Mouse (Mus musculus): ENCODE measurements at regions not wholly inside any gene's neighbourhood (a gene's known extent, or its start where the extent isn't known, plus 50 kb on each side); places are given as distances from the start of the nearest gene placed in this dataset.

DNA sequence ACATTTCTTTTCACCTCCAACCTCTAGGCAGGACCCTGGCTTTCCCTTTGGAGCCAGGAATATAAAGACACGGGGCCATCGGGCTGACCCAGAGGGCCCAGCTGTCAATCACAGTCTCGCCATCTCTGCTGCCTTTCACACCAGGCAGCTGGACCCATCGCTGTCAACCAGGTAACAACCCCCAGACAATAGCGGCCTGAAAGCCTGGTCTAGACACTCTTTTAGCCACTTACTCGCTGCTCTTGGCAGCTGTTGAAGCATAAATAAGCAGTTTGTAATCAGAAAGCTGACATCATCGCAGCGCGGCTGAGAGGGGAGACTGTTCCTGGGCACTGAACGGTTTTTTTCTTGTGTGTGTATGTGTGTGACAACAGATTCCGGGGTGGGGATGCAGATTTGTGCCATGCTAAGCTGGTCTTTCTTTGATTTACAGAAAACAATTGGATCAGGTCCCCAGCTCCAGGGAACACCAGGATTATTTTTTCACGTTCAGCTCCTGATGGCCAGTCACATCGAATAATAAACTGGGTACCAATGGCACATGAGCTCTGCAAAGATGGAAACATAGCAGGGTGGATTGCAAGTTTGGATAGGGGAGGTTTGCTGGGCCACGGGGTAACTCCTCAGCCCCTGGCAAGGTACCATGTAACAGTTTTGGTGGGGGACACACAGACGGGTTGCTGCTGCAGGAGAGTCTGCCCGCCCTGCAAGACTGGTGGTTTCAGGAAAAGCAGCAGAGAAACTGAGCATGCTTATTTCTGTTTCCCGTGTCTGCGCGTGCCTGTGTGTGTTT lies 437.6 kb upstream of the Pou3f3 start:
- Histone ChIP-seq H3K4me2 (ENCODE audit: low read depth, low read length) (no peak overlapping the region), H3K9me3 (ENCODE audit: low read length) (no peaks in the 10 kb centered on the region), H3K4me3 (ENCODE audit: low read depth, low read length) (no peak overlapping the region), H3K36me3 (replicated peaks; ENCODE audit: insufficient read depth, low read length) (no peaks in the 10 kb centered on the region), H3K4me1 (ENCODE audit: insufficient read depth) (no peaks in the 10 kb centered on the region), H3K9ac (replicated peaks) (no peak overlapping the region), H3K27ac (ENCODE audit: low read depth) (no peak overlapping the region), H3K27me3 (ENCODE audit: insufficient read depth, low read length) (no peaks in the 10 kb centered on the region)
- TF ChIP-seq CTCF (IDR thresholded peaks at IDR 0.05; ENCODE audit: low read depth) (no peak), EP300 (IDR thresholded peaks at IDR 0.05; ENCODE audit: low read depth) (no peak)
- DNase-seq (no peak), ATAC-seq (no peak)
- WGBS (ENCODE audit: insufficient replicate concordance) = 62% methylated on average over 19 of the region's 19 CpGs

DNA sequence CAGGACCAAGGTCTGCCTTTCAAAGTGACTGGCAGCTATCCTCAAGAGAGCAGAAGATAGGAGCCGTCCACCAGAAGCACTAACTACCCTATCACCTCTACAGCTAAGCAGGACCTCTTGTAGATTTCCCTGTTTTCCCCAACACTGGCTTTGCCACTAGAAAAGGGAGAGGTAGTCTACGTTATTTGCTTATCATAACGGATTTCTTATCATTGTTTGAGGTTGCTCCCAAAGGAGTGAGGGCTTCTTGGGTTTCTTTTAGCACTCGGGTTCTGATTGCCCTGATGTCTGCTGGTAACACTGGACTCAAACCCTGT lies 437.0 kb upstream of the Pou3f3 start:
- no peak for ATAC-seq
- no peaks in the 10 kb centered on the region for H3K9me3 ChIP-seq (ENCODE audit: low read length)
- no peak overlapping the region for H3K4me2 ChIP-seq (ENCODE audit: low read depth, low read length)
- no peak for DNase-seq
- no peaks in the 10 kb centered on the region for H3K36me3 ChIP-seq (replicated peaks; ENCODE audit: insufficient read depth, low read length)
- no peak overlapping the region for H3K9ac ChIP-seq (replicated peaks)
- H3K27me3 ChIP-seq (ENCODE audit: insufficient read depth, low read length) = no peaks in the 10 kb centered on the region
- TF ChIP-seq CTCF (IDR thresholded peaks at IDR 0.05; ENCODE audit: low read depth) = no peak
- TF ChIP-seq EP300 (IDR thresholded peaks at IDR 0.05; ENCODE audit: low read depth) = no peak
- H3K4me3 ChIP-seq (ENCODE audit: low read depth, low read length) = no peak overlapping the region
- H3K4me1 ChIP-seq (ENCODE audit: insufficient read depth) = no peaks in the 10 kb centered on the region
- WGBS (ENCODE audit: insufficient replicate concordance) = 60% methylated on average over 4 of the region's 4 CpGs
- no peak overlapping the region for H3K27ac ChIP-seq (ENCODE audit: low read depth)

DNA sequence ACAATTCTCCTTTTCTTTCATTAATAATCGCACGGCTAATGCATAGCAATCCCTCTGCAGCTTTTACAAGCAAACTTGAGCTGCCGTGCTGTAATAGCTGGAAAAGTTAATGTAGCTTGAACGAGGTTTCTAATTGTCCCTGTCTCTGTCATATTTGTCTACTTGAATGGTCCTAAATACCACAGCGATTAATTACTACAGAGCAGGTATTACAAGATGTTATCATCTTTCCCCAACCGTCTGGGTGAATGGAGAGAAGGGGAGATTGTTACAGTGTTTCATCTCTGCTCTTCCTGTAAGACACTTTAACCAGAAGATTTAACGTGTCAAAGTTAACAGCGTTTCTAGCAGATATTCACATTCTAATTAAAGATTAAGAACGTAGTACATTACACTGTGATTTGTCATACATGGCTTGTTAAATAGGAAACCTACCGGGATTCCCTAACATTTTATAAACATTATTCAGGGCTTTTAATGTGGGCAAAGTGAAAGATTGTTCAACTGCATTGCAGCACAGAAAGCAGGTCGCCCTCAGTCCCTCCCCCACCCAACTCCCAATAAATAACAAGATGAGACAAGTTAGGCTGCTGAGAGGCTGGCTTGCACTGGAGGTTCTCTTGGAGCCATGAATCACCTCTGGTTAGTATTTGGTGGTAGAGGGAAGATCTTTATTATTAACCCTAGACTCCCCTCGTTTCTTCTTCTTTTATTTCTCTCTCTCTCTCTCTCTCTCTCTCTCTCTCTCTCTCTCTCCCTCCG lies 436.2 kb upstream of the Pou3f3 start:
- no peaks in the 10 kb centered on the region for H3K36me3 ChIP-seq (replicated peaks; ENCODE audit: insufficient read depth, low read length)
- no peak for ATAC-seq

DNA sequence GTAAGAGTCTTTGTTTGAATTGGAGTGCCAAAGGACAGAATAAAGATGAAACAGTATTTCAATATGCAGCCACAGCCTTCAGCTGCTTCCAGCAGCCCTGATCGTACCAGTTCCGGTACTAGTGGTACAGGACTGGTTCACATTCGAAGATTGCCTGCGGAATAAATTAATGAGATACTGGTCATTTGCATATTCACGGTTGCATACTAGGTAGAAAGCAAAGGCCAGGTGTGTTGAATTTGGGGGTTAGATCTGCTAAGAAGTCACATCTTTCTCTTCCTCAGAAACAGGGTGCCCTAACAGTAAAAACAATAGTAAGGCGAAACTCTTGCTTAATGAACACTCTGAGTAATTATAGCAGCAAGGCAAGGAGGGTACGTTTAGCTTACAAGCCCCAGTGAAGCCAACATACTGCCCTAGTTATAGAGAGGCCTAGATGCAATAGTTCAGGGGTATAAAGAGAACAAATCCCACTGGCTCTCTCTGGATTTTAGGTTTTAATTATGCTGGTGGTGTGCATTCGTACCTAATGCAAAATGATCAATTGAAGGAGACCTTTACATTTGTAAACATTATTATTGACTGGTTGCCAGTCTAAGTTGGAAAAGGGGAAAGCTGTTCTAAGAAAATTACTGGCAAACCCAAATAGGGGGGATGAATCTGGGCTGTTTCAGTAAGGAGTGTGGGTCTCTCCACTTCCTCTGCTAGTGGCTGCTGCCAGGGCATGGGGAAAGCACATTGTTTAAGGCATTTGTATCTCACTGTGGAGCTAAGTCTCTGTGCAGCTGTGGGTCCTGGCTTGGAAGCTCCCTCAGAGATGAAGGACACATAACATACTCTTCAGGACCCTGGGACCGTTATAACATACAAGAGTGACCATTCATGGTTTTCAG lies 435.3 kb upstream of the Pou3f3 start:
- no peaks in the 10 kb centered on the region for H3K36me3 ChIP-seq (replicated peaks; ENCODE audit: insufficient read depth, low read length)
- H3K9ac ChIP-seq (replicated peaks) = no peak overlapping the region
- H3K27ac ChIP-seq (ENCODE audit: low read depth) = no peak overlapping the region
- H3K4me2 ChIP-seq (ENCODE audit: low read depth, low read length) = no peak overlapping the region
- H3K4me3 ChIP-seq (ENCODE audit: low read depth, low read length) = no peak overlapping the region
- H3K4me1 ChIP-seq (ENCODE audit: insufficient read depth) = no peaks in the 10 kb centered on the region
- no peaks in the 10 kb centered on the region for H3K9me3 ChIP-seq (ENCODE audit: low read length)
- ATAC-seq = no peak
- WGBS (ENCODE audit: insufficient replicate concordance) = 60% methylated on average over 9 of the region's 9 CpGs
- TF ChIP-seq EP300 (IDR thresholded peaks at IDR 0.05; ENCODE audit: low read depth) (no peak), CTCF (IDR thresholded peaks at IDR 0.05; ENCODE audit: low read depth) (no peak)
- no peaks in the 10 kb centered on the region for H3K27me3 ChIP-seq (ENCODE audit: insufficient read depth, low read length)
- DNase-seq = no peak

More for the DNA sequence above, 436.2 kb upstream of the Pou3f3 start:
- Histone ChIP-seq H3K4me2 (ENCODE audit: low read depth, low read length) (no peak overlapping the region), H3K4me1 (ENCODE audit: insufficient read depth) (no peaks in the 10 kb centered on the region), H3K4me3 (ENCODE audit: low read depth, low read length) (no peak overlapping the region), H3K9ac (replicated peaks) (no peak overlapping the region), H3K9me3 (ENCODE audit: low read length) (no peaks in the 10 kb centered on the region), H3K27me3 (ENCODE audit: insufficient read depth, low read length) (no peaks in the 10 kb centered on the region), H3K27ac (ENCODE audit: low read depth) (no peak overlapping the region)
- TF ChIP-seq CTCF (IDR thresholded peaks at IDR 0.05; ENCODE audit: low read depth) (no peak), EP300 (IDR thresholded peaks at IDR 0.05; ENCODE audit: low read depth) (no peak)
- WGBS (ENCODE audit: insufficient replicate concordance) = 56% methylated on average over 13 of the region's 13 CpGs
- DNase-seq = no peak

DNA sequence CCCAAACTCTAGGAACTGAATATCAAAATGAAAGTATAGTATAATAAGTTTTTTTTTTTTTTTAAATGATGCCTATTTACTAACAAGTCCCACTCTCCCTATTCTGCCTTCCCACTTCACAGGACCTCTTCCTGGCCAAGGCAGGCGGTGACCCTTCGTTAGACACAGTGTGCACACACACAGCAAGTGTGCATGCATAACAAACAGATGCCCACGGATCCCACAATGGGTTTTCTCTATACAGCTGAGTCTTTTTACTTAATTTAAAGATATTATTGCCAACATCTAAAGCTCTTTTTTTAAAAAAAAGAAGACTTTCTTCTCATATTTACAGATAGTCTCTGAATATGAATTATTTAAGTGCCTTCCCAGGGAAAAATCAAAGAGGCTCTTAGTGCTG lies 434.5 kb upstream of the Pou3f3 start:
- TF ChIP-seq CTCF (IDR thresholded peaks at IDR 0.05; ENCODE audit: low read depth) (no peak), EP300 (IDR thresholded peaks at IDR 0.05; ENCODE audit: low read depth) (no peak)
- H3K27ac ChIP-seq (ENCODE audit: low read depth) = no peak overlapping the region
- no peak for DNase-seq
- no peaks in the 10 kb centered on the region for H3K27me3 ChIP-seq (ENCODE audit: insufficient read depth, low read length)
- H3K4me2 ChIP-seq (ENCODE audit: low read depth, low read length) = no peak overlapping the region
- H3K36me3 ChIP-seq (replicated peaks; ENCODE audit: insufficient read depth, low read length) = no peaks in the 10 kb centered on the region
- H3K4me1 ChIP-seq (ENCODE audit: insufficient read depth) = no peaks in the 10 kb centered on the region
- H3K4me3 ChIP-seq (ENCODE audit: low read depth, low read length) = no peak overlapping the region
- ATAC-seq = no peak
- H3K9me3 ChIP-seq (ENCODE audit: low read length) = no peaks in the 10 kb centered on the region
- H3K9ac ChIP-seq (replicated peaks) = no peak overlapping the region
- 71% methylated on average over 3 of the region's 3 CpGs for WGBS (ENCODE audit: insufficient replicate concordance)

DNA sequence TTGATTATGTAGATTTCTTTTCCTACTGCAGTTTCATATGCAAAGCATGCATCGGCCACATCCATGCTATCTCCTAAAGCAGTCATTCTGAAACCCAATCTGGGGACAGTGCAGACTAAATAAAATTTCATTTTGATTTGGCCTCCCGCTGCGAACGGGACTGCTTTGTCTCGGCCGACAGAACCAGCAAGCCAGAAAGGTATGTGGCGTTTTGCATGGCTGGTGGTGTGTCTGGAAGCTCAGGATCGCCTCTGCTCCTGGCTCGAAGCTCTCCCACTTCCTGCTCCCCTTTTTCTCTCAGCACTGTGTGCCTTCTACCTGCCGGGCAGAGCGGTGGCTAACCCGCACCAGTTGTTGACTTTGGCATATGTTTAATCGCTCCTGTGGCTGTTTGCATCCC lies 433.8 kb upstream of the Pou3f3 start:
- 18% methylated on average over 13 of the region's 13 CpGs for WGBS (ENCODE audit: insufficient replicate concordance)
- Histone ChIP-seq H3K4me3 (ENCODE audit: low read depth, low read length) (no peak overlapping the region), H3K27me3 (ENCODE audit: insufficient read depth, low read length) (no peaks in the 10 kb centered on the region), H3K9me3 (ENCODE audit: low read length) (no peaks in the 10 kb centered on the region), H3K4me1 (ENCODE audit: insufficient read depth) (no peaks in the 10 kb centered on the region), H3K36me3 (replicated peaks; ENCODE audit: insufficient read depth, low read length) (no peaks in the 10 kb centered on the region), H3K9ac (replicated peaks) (no peak overlapping the region), H3K27ac (ENCODE audit: low read depth) (no peak overlapping the region), H3K4me2 (ENCODE audit: low read depth, low read length) (peak overlapping the region; percentile 42)
- no peak for ATAC-seq
- DNase-seq = no peak
- TF ChIP-seq CTCF (IDR thresholded peaks at IDR 0.05; ENCODE audit: low read depth) (no peak), EP300 (IDR thresholded peaks at IDR 0.05; ENCODE audit: low read depth) (no peak)

All from liver, postnatal 0 days (tissue).